Mouse (Mus musculus) liver, adult (tissue): ENCODE measurements around the gene Kif16b.

Experiments used
- GATA4 ChIP-seq: IDR thresholded peaks from 2 replicates; pipeline ENCODE4 v1.6.1; 2014; ENCODE audit warnings: mild to moderate bottlenecking, low read length; ENCODE audit not compliant: insufficient replicate concordance

The Kif16b gene

GRCm38 (mm10) chr2:142724215-142725001 lies 176.9 kb downstream of the Kif16b start:
- no peak for TF ChIP-seq GATA4

GRCm38 (mm10) chr2:142720174-142720573 lies 181.2 kb downstream of the Kif16b start:
- no peak for TF ChIP-seq GATA4

- no peak for TF ChIP-seq GATA4
Measured at GRCm38 (mm10) chr2:142718998-142719397, 182.3 kb downstream of the Kif16b start.

GRCm38 (mm10) chr2:142717591-142717990 lies 183.7 kb downstream of the Kif16b start:
- TF ChIP-seq GATA4, result no peak

GRCm38 (mm10) chr2:142715912-142716260 lies 185.4 kb downstream of the Kif16b start:
- TF ChIP-seq GATA4, result no peak

GRCm38 (mm10) chr2:142715186-142715911 lies 186.0 kb downstream of the Kif16b start:
- TF ChIP-seq GATA4, result no peak

GRCm38 (mm10) chr2:142712727-142713126 lies 188.6 kb downstream of the Kif16b start:
- no peak for TF ChIP-seq GATA4

GRCm38 (mm10) chr2:142709326-142709725 lies 192.0 kb downstream of the Kif16b start:
- TF ChIP-seq GATA4, result no peak

- no peak for TF ChIP-seq GATA4
Measured at GRCm38 (mm10) chr2:142700689-142701088, 200.6 kb downstream of the Kif16b start.

GRCm38 (mm10) chr2:142698650-142699049 lies 202.7 kb downstream of the Kif16b start:
- no peak for TF ChIP-seq GATA4

GRCm38 (mm10) chr2:142694936-142695331 lies 206.4 kb downstream of the Kif16b start:
- no peak for TF ChIP-seq GATA4

- no peak for TF ChIP-seq GATA4
Measured at GRCm38 (mm10) chr2:142694019-142694935, 207.1 kb downstream of the Kif16b start.

GRCm38 (mm10) chr2:142693461-142693860 lies 207.9 kb downstream of the Kif16b start:
- no peak for TF ChIP-seq GATA4

GRCm38 (mm10) chr2:142689496-142689895 lies 211.8 kb downstream of the Kif16b start:
- TF ChIP-seq GATA4, result no peak

GRCm38 (mm10) chr2:142687936-142688514 lies 213.3 kb downstream of the Kif16b start:
- no peak for TF ChIP-seq GATA4
